Comparison of ENCODE assay signal across 7 mouse cellular contexts in genomic region chr12:99570197-99570956, GRCm38 (mm10). TPM values are rescaled to one million over a fixed set of nuclear protein-coding genes. Genes with fewer than 3 reads are reported as not detected.
A peak's percentile ranks its signal among the peaks of the same experiment; 100 is the strongest.
DNase-seq lines count a peak whose midpoint lies in the region; ATAC-seq lines count a peak whose summit lies in the region.

No protein-coding gene starts in this region.

- no peak for ATAC-seq in CD4-positive, CD25-positive, alpha-beta regulatory T cell, adult 4 months

- intact Hi-C loops in heart, postnatal 36 days (cut with DNase I) = no loop called here
- intact Hi-C loops in left cerebral cortex, postnatal 10 days (cut with DNase I) = no loop called here

- DNase-seq in Muller cell, postnatal 12 days (ENCODE audit: inconsistent ontology term) = peak; percentile 80
- peak; percentile 87 for DNase-seq in adrenal gland, postnatal 14 days
- DNase-seq in frontal cortex, adult 2 months (ENCODE audit: extremely low spot score in 1 of 2, low spot score in 1 of 2) = peak; percentile 51 to 83
- peak; percentile 73 to 77 for DNase-seq in heart, postnatal 36 days
- DNase-seq in left cerebral cortex, postnatal 10 days (ENCODE audit: extremely low spot score in 1 of 2, low spot score in 2 of 2) = peak; percentile 76 to 82
- DNase-seq in ovary, postnatal 36 days (ENCODE audit: low spot score) = peak; percentile 79

RNA-seq across cellular contexts. Expression of gene Foxn3, which starts 7.0 kb away (rescaled TPM):
- total RNA-seq in adrenal gland, postnatal 14 days (2021) = 68.9 and 85.7 TPM in 2 replicates
- polyA plus RNA-seq in frontal cortex, adult 2 months (2012; rRNA removed) = 22.7 and 23.6 TPM in 2 replicates
- 100 to 1,000 TPM; 120 to 133 TPM for total RNA-seq in heart, postnatal 36 days (2021)
- 10 to 100 TPM; 50.7 to 65.1 TPM for total RNA-seq in left cerebral cortex, postnatal 10 days (2021)
- polyA plus RNA-seq in CD4-positive, CD25-positive, alpha-beta regulatory T cell, adult 4 months (2017; shearing (Covaris generic)) = 100 to 1,000 TPM; 129 to 166 TPM
